Mouse (Mus musculus): ENCODE measurements around the gene Fam217b. TPM values are rescaled to one million over a fixed set of nuclear protein-coding genes. Genes with fewer than 3 reads are reported as not detected.

The Fam217b gene
- polyA plus RNA-seq, 1 experiment from 2014 or later: 5.5 TPM

DNA sequence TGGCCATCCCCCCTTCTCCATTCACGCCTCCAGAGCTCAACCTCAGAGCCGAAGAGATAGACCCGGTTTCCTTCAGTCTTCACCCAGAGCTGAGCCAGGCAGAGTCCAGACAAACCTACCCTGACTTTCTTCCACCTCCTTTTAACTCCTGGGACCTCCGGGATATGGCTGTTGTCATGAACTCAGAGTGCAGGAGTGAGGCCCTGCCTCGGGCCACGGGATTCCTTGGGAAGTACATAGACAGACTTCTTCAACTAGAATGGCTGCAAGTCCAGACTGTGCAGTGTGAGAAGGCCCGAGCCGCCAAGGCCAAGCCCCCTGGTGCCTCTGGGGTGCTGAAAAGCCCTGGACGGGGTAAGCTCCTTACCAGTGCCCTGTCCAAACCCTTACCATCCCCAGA, 6.3 kb downstream of the Fam217b start:
- H3K36me3 ChIP-seq: peaks cover 40% of the 10 kb centered on the region
- H3K4me2 ChIP-seq: no peak overlapping the region
- peak overlapping the region; percentile 87; the same call in 1 of the 2 replicates for H3K27ac ChIP-seq (replicated peaks)
- no peak overlapping the region for H3K9ac ChIP-seq
- peaks cover 7% of the 10 kb centered on the region for H3K9me3 ChIP-seq
- H3K27me3 ChIP-seq (replicated peaks): no peaks in the 10 kb centered on the region
- H3K4me3 ChIP-seq: no peak overlapping the region
- H3K4me1 ChIP-seq: peaks cover 55% of the 10 kb centered on the region
- 51% methylated on average over 9 of the region's 9 CpGs for WGBS
- ATAC-seq (ENCODE audit: extremely low read depth, insufficient number of reproducible peaks, low FRiP score, low TSS enrichment): no peak

DNA sequence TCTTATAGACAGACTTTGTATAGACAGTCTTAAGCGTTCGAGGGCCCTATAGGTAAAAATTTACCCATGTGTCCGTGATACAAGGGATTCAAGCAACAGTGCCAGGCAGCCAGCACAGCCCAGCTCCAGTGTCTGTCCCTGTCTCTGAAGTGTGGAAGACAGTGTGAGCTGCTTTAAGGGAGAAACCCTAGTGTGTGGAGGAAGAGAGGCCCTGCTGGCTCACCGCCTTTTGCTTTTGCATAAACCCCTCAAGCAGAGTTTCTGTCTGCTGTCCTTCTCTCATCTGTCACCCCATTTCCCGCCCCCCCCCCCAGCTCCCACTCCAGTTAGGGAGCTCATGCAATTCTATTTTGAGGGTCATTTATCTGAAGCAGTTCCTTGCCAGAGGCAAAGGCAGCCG, 7.3 kb downstream of the Fam217b start:
- ATAC-seq (ENCODE audit: extremely low read depth, insufficient number of reproducible peaks, low FRiP score, low TSS enrichment): no peak
- peak overlapping the region; percentile 62; the same call in 1 of the 2 replicates for H3K9ac ChIP-seq

DNA sequence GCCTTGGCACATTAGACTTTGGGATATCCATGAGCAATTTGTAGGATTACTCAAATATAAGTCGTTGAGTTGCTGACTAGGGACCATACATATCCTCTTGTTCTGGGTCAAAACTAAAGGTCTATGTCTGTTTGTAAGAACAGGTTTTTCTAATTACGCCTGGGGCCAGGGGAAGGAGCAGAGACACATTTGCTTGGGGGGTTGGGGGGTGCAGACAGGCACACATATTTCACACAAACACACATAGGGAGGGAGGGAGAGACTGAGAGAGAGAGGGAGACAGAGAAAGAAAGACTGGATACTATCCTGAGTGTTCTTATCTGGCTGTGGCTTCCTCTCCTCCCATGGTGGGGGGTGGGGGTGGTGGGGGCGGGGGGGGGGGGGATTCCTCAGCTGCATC, 7.9 kb downstream of the Fam217b start:
- peak overlapping the region; percentile 44 for H3K4me2 ChIP-seq
- H3K4me1 ChIP-seq: peaks cover 39% of the 10 kb centered on the region
- 16% methylated on average over 2 of the region's 3 CpGs for WGBS
- ATAC-seq (ENCODE audit: extremely low read depth, insufficient number of reproducible peaks, low FRiP score, low TSS enrichment): peak; percentile 39; the same call in 1 of the 2 replicates
- peak overlapping the region; percentile 58; the same call in 1 of the 2 replicates for H3K9ac ChIP-seq
- H3K36me3 ChIP-seq: peaks cover 40% of the 10 kb centered on the region
- peaks cover 7% of the 10 kb centered on the region for H3K9me3 ChIP-seq
- peak overlapping the region; percentile 87 for H3K27ac ChIP-seq (replicated peaks)
- H3K27me3 ChIP-seq (replicated peaks): no peaks in the 10 kb centered on the region
- H3K4me3 ChIP-seq: no peak overlapping the region

More for the DNA sequence above, 7.3 kb downstream of the Fam217b start:
- Histone ChIP-seq H3K27ac (replicated peaks) (peak overlapping the region; percentile 87), H3K4me2 (peak overlapping the region; percentile 44), H3K27me3 (replicated peaks) (no peaks in the 10 kb centered on the region), H3K4me3 (no peak overlapping the region), H3K9me3 (peaks cover 7% of the 10 kb centered on the region), H3K4me1 (peaks cover 45% of the 10 kb centered on the region), H3K36me3 (peaks cover 40% of the 10 kb centered on the region)
- 18% methylated on average over 6 of the region's 6 CpGs for WGBS

DNA sequence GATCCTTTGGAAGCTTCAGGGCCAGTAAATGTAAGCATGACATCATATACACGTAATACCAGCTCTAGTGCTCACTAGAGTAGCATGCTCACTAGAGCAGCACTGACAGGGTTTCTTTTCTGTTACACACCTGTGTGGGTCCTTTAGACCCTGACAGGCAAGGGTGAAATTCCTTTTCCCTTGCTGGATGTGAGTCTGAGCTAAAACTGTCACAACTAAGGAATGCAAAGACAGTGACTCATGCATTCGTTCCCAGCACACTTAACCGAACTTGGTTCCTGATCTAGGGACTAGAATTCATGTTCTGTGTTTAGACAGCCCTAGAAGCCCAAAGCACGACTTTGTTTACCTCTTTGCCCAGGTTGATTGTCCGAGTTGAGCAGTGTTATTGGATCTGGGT, 8.9 kb downstream of the Fam217b start:
- ATAC-seq (ENCODE audit: extremely low read depth, insufficient number of reproducible peaks, low FRiP score, low TSS enrichment): no peak
- peaks cover 32% of the 10 kb centered on the region for H3K36me3 ChIP-seq
- peaks cover 35% of the 10 kb centered on the region for H3K4me1 ChIP-seq
- no peak overlapping the region for H3K4me3 ChIP-seq
- no peak overlapping the region for H3K4me2 ChIP-seq
- WGBS: 46% methylated on average over 5 of the region's 5 CpGs
- H3K9ac ChIP-seq: no peak overlapping the region
- H3K9me3 ChIP-seq: peaks cover 2% of the 10 kb centered on the region
- H3K27me3 ChIP-seq (replicated peaks): peaks cover 3% of the 10 kb centered on the region; the same call in 1 of the 2 replicates
- peak overlapping the region; percentile 87; the same call in 1 of the 2 replicates for H3K27ac ChIP-seq (replicated peaks)

- 30% methylated on average over 4 of the region's 4 CpGs for WGBS
- Histone ChIP-seq H3K9me3 (no peaks in the 10 kb centered on the region), H3K9ac (no peak overlapping the region), H3K4me1 (peaks cover 23% of the 10 kb centered on the region), H3K27ac (replicated peaks) (no peak overlapping the region), H3K27me3 (replicated peaks) (peaks cover 5% of the 10 kb centered on the region; the same call in 1 of the 2 replicates), H3K36me3 (peaks cover 10% of the 10 kb centered on the region), H3K4me2 (no peak overlapping the region), H3K4me3 (no peak overlapping the region)
- ATAC-seq (ENCODE audit: extremely low read depth, insufficient number of reproducible peaks, low FRiP score, low TSS enrichment): no peak
Measured at GRCm38 (mm10) chr2:178426229-178426628, 11.9 kb downstream of the Fam217b start.

DNA sequence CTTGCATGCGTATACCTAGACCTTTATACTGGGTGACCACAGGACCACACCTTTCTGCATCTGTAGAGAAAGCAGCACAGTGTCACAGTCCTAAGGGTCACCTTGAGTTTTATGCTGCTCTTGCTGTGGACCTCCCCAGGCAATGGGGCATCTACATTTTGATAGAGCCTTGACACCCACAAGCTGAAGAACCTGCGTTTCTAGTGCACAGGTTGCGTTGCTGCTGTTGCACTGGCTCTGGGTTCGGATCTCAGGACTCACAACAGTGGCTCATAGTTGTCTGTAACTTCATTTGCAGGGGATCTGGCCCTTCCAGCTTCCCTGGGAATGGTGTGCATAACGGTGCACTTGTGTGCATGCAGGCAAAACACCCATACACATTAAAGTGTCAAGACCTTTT, 12.9 kb downstream of the Fam217b start:
- ATAC-seq (ENCODE audit: extremely low read depth, insufficient number of reproducible peaks, low FRiP score, low TSS enrichment): no peak
- H3K27ac ChIP-seq (replicated peaks): no peak overlapping the region
- H3K27me3 ChIP-seq (replicated peaks): peaks cover 5% of the 10 kb centered on the region; the same call in 1 of the 2 replicates
- peaks cover 20% of the 10 kb centered on the region for H3K4me1 ChIP-seq
- H3K4me3 ChIP-seq: no peak overlapping the region
- H3K9ac ChIP-seq: no peak overlapping the region
- H3K9me3 ChIP-seq: no peaks in the 10 kb centered on the region
- no peak overlapping the region for H3K4me2 ChIP-seq
- peaks cover 10% of the 10 kb centered on the region for H3K36me3 ChIP-seq
- 75% methylated on average over 5 of the region's 5 CpGs for WGBS

- peaks cover 7% of the 10 kb centered on the region for H3K36me3 ChIP-seq
- H3K9ac ChIP-seq: no peak overlapping the region
- no peak overlapping the region for H3K27ac ChIP-seq (replicated peaks)
- ATAC-seq (ENCODE audit: extremely low read depth, insufficient number of reproducible peaks, low FRiP score, low TSS enrichment): no peak
- H3K4me3 ChIP-seq: no peak overlapping the region
- WGBS: 60% methylated on average over 9 of the region's 9 CpGs
- H3K4me2 ChIP-seq: no peak overlapping the region
- H3K9me3 ChIP-seq: no peaks in the 10 kb centered on the region
- peaks cover 10% of the 10 kb centered on the region for H3K4me1 ChIP-seq
- H3K27me3 ChIP-seq (replicated peaks): peaks cover 5% of the 10 kb centered on the region; the same call in 1 of the 2 replicates
Measured at GRCm38 (mm10) chr2:178428183-178428582, 13.9 kb downstream of the Fam217b start.

DNA sequence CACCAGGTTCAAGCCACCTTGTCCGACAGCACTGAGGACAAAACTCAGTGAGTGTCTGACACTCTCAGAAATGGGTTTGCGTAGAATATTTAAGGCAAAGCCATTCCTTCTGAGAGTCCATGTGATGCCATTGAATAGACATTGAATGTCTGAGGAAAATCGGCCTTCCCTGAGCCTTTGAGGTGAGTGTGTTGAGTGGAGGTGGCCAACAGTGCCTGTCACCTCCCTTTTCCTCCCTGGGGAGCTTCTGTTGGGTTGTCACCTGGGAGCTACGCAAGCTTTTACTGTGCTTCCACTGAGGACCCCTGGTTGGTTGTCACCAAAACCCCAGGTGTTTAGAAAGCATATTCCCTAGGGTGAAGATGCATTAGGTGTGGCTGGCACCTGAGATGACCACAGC, 14.4 kb downstream of the Fam217b start:
- H3K9ac ChIP-seq: no peak overlapping the region
- no peaks in the 10 kb centered on the region for H3K9me3 ChIP-seq
- 64% methylated on average over 4 of the region's 4 CpGs for WGBS
- H3K4me2 ChIP-seq: no peak overlapping the region
- ATAC-seq (ENCODE audit: extremely low read depth, insufficient number of reproducible peaks, low FRiP score, low TSS enrichment): no peak
- no peak overlapping the region for H3K27ac ChIP-seq (replicated peaks)
- no peak overlapping the region for H3K4me3 ChIP-seq
- peaks cover 5% of the 10 kb centered on the region for H3K36me3 ChIP-seq
- H3K27me3 ChIP-seq (replicated peaks): peaks cover 5% of the 10 kb centered on the region; the same call in 1 of the 2 replicates
- H3K4me1 ChIP-seq: peaks cover 6% of the 10 kb centered on the region

DNA sequence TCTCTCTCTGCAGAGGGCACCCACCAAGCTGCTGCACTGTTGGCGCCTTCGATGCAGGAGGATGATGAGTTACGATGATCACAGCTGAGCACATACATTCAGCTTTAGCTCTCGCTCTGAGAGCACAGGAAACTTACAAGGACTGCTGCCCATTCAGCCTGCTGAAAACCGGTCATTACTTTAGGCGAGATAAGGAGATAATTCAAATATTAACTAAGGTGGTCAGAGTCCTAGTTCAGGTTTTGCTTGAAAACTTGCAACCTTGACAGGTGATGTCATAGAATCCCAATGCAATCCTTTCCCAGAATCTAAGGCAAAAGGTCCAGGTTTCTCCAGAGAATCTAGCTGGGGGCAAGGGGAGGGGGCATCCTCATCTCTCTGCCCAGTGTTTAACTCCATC, 15.1 kb downstream of the Fam217b start:
- ATAC-seq (ENCODE audit: extremely low read depth, insufficient number of reproducible peaks, low FRiP score, low TSS enrichment): no peak
- Histone ChIP-seq H3K27ac (replicated peaks) (no peak overlapping the region), H3K9ac (no peak overlapping the region), H3K36me3 (peaks cover 4% of the 10 kb centered on the region), H3K4me2 (no peak overlapping the region), H3K27me3 (replicated peaks) (peaks cover 5% of the 10 kb centered on the region; the same call in 1 of the 2 replicates), H3K9me3 (no peaks in the 10 kb centered on the region), H3K4me3 (no peak overlapping the region), H3K4me1 (peaks cover 6% of the 10 kb centered on the region)
- 67% methylated on average over 6 of the region's 6 CpGs for WGBS

GRCm38 (mm10) chr2:178430231-178430630, 15.9 kb downstream of the Fam217b start, which contains the start of gene Cdh26:
Gene Cdh26 (plus strand): TSS chr2:178430531.
- H3K36me3 ChIP-seq: no peaks in the 10 kb centered on the region
- no peak within 1 kb of the TSS for H3K27ac ChIP-seq (replicated peaks)
- no peak within 1 kb of the TSS for H3K4me3 ChIP-seq
- H3K9me3 ChIP-seq: no peaks in the 10 kb centered on the region
- peaks cover 5% of the 10 kb centered on the region; the same call in 1 of the 2 replicates for H3K27me3 ChIP-seq (replicated peaks)
- H3K9ac ChIP-seq: no peak within 1 kb of the TSS
- H3K4me2 ChIP-seq: no peak within 1 kb of the TSS
- 85% methylated on average over 4 of the region's 4 CpGs for WGBS
- peaks cover 10% of the 10 kb centered on the region for H3K4me1 ChIP-seq
- ATAC-seq (ENCODE audit: extremely low read depth, insufficient number of reproducible peaks, low FRiP score, low TSS enrichment): no peak

- Histone ChIP-seq H3K4me1 (peaks cover 10% of the 10 kb centered on the region), H3K27ac (replicated peaks) (no peak overlapping the region), H3K4me2 (no peak overlapping the region), H3K9ac (no peak overlapping the region), H3K4me3 (no peak overlapping the region), H3K36me3 (no peaks in the 10 kb centered on the region), H3K27me3 (replicated peaks) (no peaks in the 10 kb centered on the region; the same call in 1 of the 2 replicates), H3K9me3 (no peaks in the 10 kb centered on the region)
- ATAC-seq (ENCODE audit: extremely low read depth, insufficient number of reproducible peaks, low FRiP score, low TSS enrichment): no peak
- 61% methylated on average over 2 of the region's 2 CpGs for WGBS
Measured at GRCm38 (mm10) chr2:178433495-178433894, 19.2 kb downstream of the Fam217b start.

DNA sequence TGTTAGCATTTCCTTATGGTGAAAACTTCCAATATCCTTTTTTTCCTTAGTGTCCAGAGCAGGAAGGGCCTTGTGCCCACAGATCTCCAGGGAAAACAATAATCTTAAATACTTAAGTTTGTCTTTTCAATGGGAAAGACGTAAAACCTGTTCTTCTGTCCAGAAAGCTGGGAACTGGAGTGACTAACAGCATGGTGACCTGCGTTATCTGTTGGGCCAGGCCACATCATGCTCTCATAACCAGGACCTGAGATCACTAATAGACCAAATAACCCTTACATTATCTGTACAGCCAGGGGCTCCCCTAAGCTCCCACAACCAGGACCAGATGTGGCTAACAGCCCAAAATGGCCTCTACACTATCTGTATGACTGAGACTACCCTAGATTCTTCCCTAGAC, 19.6 kb downstream of the Fam217b start:
- Histone ChIP-seq H3K4me1 (peaks cover 10% of the 10 kb centered on the region), H3K9me3 (no peaks in the 10 kb centered on the region), H3K36me3 (no peaks in the 10 kb centered on the region), H3K4me2 (no peak overlapping the region), H3K4me3 (no peak overlapping the region), H3K27me3 (replicated peaks) (no peaks in the 10 kb centered on the region; the same call in 1 of the 2 replicates), H3K27ac (replicated peaks) (no peak overlapping the region), H3K9ac (no peak overlapping the region)
- no peak for ATAC-seq (ENCODE audit: extremely low read depth, insufficient number of reproducible peaks, low FRiP score, low TSS enrichment)
- 80% methylated on average over 2 of the region's 2 CpGs for WGBS
